Mouse (Mus musculus): Measurements from ENCODE around the gene P2ry13. TPM values are rescaled to one million over a fixed set of nuclear protein-coding genes. Genes with fewer than 3 reads are reported as not detected.

The P2ry13 gene
- polyA plus RNA-seq, 1 experiment from 2014 or later, result 2.7 TPM

DNA sequence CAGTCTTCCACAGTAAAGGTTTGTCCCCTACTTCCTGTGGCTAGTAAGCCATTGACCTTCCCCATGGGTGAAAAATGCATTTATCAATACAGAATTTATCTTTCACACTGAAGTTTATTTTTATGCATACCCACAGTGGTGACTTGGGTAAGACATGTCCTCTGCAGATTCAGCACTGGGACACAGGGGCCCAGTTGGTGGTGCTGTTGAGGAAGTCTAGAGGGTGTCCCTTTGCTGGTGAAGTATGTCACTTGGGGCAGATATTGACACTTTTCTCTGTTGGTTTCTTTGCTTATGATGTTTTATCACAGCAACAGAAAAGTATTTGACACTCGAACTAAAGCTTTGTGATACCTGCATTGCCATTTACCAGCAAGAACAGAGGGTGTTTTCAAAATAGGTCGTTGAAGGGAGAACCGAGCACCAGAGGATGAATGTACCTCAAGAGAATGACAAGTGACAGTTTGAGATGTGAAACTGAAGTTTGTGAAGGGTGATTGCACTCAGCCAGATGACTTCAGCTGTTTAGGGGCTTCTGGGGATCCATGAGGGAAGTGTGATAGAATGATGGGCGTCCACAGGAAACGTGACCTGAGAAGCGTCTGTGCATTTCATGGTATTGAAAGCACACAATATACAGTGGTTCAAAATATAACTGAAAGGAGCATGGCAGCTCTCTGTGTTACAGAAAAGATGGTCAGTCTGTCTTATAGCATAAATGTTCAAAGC, 36.1 kb downstream of the P2ry13 start:
- DNase-seq (ENCODE audit: low spot score) (no peak), ATAC-seq (no peak)
- no peak overlapping the region for H3K4me3 ChIP-seq (ENCODE audit: low read depth, low read length)

DNA sequence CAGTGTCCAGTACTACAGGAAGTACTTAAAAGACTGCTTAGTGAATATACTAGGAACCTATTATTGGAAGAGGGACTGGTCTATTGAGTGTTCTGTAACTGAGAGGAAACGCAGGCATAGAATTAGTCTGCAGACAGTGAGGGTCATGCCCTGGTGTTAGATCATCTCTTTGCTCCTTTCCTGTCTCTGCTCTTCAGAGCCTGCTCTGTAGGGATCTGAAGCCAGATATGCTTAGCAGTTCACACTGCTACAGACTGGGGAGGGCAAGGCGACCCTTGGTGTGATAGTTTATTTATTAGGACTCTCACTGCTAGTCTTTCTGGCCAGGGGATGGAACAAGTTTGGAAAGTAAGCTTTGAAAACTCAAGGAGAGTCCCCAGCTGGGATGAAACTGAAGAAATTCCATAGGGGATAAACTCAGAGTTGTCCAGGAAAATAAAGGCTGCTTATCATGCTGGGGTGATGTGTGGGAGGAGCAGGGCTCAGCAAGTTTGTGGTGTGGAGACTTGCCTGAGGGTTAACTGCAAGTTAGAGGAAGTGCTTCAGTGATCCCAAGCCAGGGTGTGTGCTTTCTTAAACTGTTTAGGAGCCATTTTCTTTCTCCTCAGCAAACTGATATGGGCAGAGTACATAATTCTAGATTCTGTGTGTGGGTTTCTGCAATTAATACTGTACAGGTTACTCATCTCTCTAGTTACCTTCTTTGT, 40.6 kb downstream of the P2ry13 start:
- no peak overlapping the region for H3K4me3 ChIP-seq (ENCODE audit: low read depth, low read length)
- DNase-seq (ENCODE audit: low spot score) (peak; percentile 31), ATAC-seq (peak; percentile 43; the same call in 1 of the 2 replicates)
- no peak overlapping the region for H3K9ac ChIP-seq (replicated peaks; ENCODE audit: low read depth)
- no peaks in the 10 kb centered on the region for H3K4me1 ChIP-seq (ENCODE audit: insufficient read depth, low read depth, low read length)
- WGBS, result 39% methylated on average over 2 of the region's 2 CpGs
- H3K9me3 ChIP-seq (ENCODE audit: low read length), result no peaks in the 10 kb centered on the region
- H3K4me2 ChIP-seq (replicated peaks; ENCODE audit: low read depth, low read length), result no peak overlapping the region
- no peaks in the 10 kb centered on the region for H3K27me3 ChIP-seq (replicated peaks; ENCODE audit: insufficient read depth, low read length)
- no peak overlapping the region for H3K27ac ChIP-seq (ENCODE audit: low read length)
- no peaks in the 10 kb centered on the region for H3K36me3 ChIP-seq (ENCODE audit: insufficient read depth, low read length)
- no peak for TF ChIP-seq CTCF (IDR thresholded peaks at IDR 0.05)
- TF ChIP-seq EP300 (IDR thresholded peaks at IDR 0.05), result no peak

More for the DNA sequence above, 36.1 kb downstream of the P2ry13 start:
- WGBS, result 58% methylated on average over 6 of the region's 6 CpGs
- Histone ChIP-seq H3K36me3 (ENCODE audit: insufficient read depth, low read length) (no peaks in the 10 kb centered on the region), H3K4me2 (replicated peaks; ENCODE audit: low read depth, low read length) (no peak overlapping the region), H3K4me1 (ENCODE audit: insufficient read depth, low read depth, low read length) (no peaks in the 10 kb centered on the region), H3K27me3 (replicated peaks; ENCODE audit: insufficient read depth, low read length) (no peaks in the 10 kb centered on the region), H3K27ac (ENCODE audit: low read length) (no peak overlapping the region), H3K9me3 (ENCODE audit: low read length) (no peaks in the 10 kb centered on the region), H3K9ac (replicated peaks; ENCODE audit: low read depth) (no peak overlapping the region)
- TF ChIP-seq CTCF (IDR thresholded peaks at IDR 0.05), result peak; percentile 28; the same call in 1 of the 2 replicates
- no peak for TF ChIP-seq EP300 (IDR thresholded peaks at IDR 0.05)

DNA sequence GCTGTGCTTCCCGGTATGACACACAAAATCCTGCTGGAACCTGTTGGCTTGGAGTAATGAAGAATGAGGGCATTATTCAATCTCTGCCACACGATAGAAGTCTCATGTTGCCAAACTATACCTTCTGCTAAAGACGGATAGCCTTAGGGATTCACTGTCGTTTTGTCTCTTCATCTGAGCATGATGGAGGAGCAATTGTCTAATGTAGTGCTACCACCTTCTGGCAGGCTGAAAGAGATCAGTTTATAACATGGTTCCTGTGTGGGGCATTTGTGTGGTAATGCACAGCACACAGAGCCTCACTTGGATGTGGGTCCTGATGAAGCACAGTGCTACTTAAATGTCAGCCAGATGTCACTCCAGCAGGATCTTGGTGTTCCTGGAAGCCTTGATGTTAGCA, 41.5 kb downstream of the P2ry13 start:
- ATAC-seq (peak; percentile 17; the same call in 1 of the 2 replicates), DNase-seq (ENCODE audit: low spot score) (peak; percentile 9)
- H3K27ac ChIP-seq (ENCODE audit: low read length), result no peak overlapping the region
- no peaks in the 10 kb centered on the region for H3K36me3 ChIP-seq (ENCODE audit: insufficient read depth, low read length)
- no peaks in the 10 kb centered on the region for H3K9me3 ChIP-seq (ENCODE audit: low read length)
- no peak overlapping the region for H3K9ac ChIP-seq (replicated peaks; ENCODE audit: low read depth)
- H3K4me2 ChIP-seq (replicated peaks; ENCODE audit: low read depth, low read length), result no peak overlapping the region
- no peak overlapping the region for H3K4me3 ChIP-seq (ENCODE audit: low read depth, low read length)
- no peaks in the 10 kb centered on the region for H3K4me1 ChIP-seq (ENCODE audit: insufficient read depth, low read depth, low read length)
- no peaks in the 10 kb centered on the region for H3K27me3 ChIP-seq (replicated peaks; ENCODE audit: insufficient read depth, low read length)
- TF ChIP-seq EP300 (IDR thresholded peaks at IDR 0.05) (no peak), CTCF (IDR thresholded peaks at IDR 0.05) (peak; percentile 37)
- 65% methylated on average over 4 of the region's 4 CpGs for WGBS

DNA sequence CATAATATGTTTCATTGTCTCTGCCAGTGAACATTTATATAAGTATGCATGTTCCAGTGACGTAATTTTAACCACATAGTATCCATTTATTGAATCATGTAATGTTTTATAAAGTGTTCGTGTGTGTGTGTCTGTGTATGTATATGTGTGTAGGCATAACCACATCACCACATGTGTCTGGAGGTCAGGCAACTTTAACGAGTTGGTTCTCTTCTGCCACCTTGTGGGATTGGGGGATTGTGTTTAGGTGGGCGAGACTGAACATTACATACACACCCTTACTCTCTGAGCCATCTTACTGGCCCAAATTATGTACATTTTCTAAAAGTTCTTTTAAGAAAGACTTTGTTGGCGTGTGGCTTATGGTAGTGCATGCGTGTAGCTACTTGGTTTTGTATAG, 42.2 kb downstream of the P2ry13 start:
- ATAC-seq (no peak), DNase-seq (ENCODE audit: low spot score) (no peak)
- Histone ChIP-seq H3K27me3 (replicated peaks; ENCODE audit: insufficient read depth, low read length) (no peaks in the 10 kb centered on the region), H3K4me3 (ENCODE audit: low read depth, low read length) (no peak overlapping the region), H3K4me1 (ENCODE audit: insufficient read depth, low read depth, low read length) (no peaks in the 10 kb centered on the region), H3K9ac (replicated peaks; ENCODE audit: low read depth) (no peak overlapping the region), H3K27ac (ENCODE audit: low read length) (no peak overlapping the region), H3K4me2 (replicated peaks; ENCODE audit: low read depth, low read length) (no peak overlapping the region), H3K36me3 (ENCODE audit: insufficient read depth, low read length) (no peaks in the 10 kb centered on the region), H3K9me3 (ENCODE audit: low read length) (no peaks in the 10 kb centered on the region)
- TF ChIP-seq CTCF (IDR thresholded peaks at IDR 0.05), result peak; percentile 32; the same call in 1 of the 2 replicates
- no peak for TF ChIP-seq EP300 (IDR thresholded peaks at IDR 0.05)
- WGBS, result 83% methylated on average over 6 of the region's 6 CpGs

DNA sequence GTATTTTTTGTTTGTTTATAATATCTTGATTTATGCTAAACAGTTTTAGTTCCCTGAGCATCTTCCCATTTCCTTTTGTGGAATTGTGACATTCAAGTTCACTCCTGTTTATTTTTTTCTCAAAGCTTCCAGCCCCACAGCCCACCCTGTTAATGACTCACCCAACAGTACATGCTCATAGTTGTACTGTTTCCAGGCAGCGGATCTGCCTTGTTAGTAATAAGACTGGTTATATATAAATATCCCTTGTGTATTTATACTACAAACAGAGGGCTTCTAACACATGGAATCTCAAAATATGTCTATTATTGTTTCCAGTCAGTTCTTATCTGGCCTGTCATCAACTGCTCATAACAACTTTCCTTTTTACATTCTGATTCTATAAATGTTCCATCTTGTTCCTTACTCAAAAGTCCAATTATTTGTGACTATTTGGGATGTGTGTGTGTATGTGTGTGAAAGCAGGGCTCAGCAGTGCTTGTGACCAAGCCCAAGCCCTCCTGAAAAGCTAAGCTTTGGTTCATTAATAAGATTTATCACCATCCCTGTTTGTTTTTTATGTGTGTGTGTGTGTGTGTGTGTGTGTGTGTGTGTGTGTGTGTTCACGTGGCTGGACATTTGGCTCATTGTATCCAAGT, 43.1 kb downstream of the P2ry13 start:
- Histone ChIP-seq H3K9ac (replicated peaks; ENCODE audit: low read depth) (no peak overlapping the region), H3K9me3 (ENCODE audit: low read length) (no peaks in the 10 kb centered on the region), H3K4me3 (ENCODE audit: low read depth, low read length) (no peak overlapping the region), H3K4me1 (ENCODE audit: insufficient read depth, low read depth, low read length) (no peaks in the 10 kb centered on the region), H3K27ac (ENCODE audit: low read length) (peak overlapping the region; percentile 44), H3K36me3 (ENCODE audit: insufficient read depth, low read length) (no peaks in the 10 kb centered on the region), H3K4me2 (replicated peaks; ENCODE audit: low read depth, low read length) (no peak overlapping the region), H3K27me3 (replicated peaks; ENCODE audit: insufficient read depth, low read length) (no peaks in the 10 kb centered on the region)
- WGBS, result 38% methylated on average over 2 of the region's 2 CpGs
- ATAC-seq (peak; percentile 91), DNase-seq (ENCODE audit: low spot score) (peak; percentile 79)
- no peak for TF ChIP-seq CTCF (IDR thresholded peaks at IDR 0.05)
- TF ChIP-seq EP300 (IDR thresholded peaks at IDR 0.05), result peak; percentile 46

DNA sequence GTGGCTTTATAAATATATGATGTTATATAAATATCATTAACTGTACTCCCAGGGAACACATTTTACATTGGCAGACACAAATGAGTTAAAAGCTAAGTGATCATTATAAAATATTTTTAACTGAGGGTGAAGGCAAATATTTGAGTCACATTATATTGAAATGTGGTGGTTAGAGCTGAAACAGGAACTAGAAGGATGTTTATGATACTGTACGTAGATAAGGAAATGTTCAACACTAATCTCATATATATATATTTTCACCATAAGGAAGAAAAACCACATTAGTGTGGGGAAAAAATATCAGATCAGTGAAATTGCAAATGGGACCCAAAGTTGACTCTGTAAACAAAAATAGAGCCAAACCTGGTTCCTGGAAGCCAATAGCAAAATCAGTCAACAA, 50.2 kb downstream of the P2ry13 start:
- Histone ChIP-seq H3K36me3 (ENCODE audit: insufficient read depth, low read length) (no peaks in the 10 kb centered on the region), H3K4me3 (ENCODE audit: low read depth, low read length) (no peak overlapping the region), H3K27me3 (replicated peaks; ENCODE audit: insufficient read depth, low read length) (no peaks in the 10 kb centered on the region), H3K9me3 (ENCODE audit: low read length) (no peaks in the 10 kb centered on the region), H3K9ac (replicated peaks; ENCODE audit: low read depth) (no peak overlapping the region), H3K27ac (ENCODE audit: low read length) (no peak overlapping the region), H3K4me2 (replicated peaks; ENCODE audit: low read depth, low read length) (no peak overlapping the region), H3K4me1 (ENCODE audit: insufficient read depth, low read depth, low read length) (no peaks in the 10 kb centered on the region)
- TF ChIP-seq EP300 (IDR thresholded peaks at IDR 0.05) (no peak), CTCF (IDR thresholded peaks at IDR 0.05) (no peak)
- 45% methylated on average over 1 of the region's 1 CpGs for WGBS
- no peak for ATAC-seq
- no peak for DNase-seq (ENCODE audit: low spot score)

Other genes starting within 250 kb of the P2ry13 start
- gene Med12l, start 205.1 kb downstream of the P2ry13 start, polyA plus RNA-seq (2015; fragmentation: Nextera tagmentation; extraction: Ambion mirVana), result 0.27 and 0.40 TPM in 2 replicates
- 0.68 and 1.1 TPM in 2 replicates for gene Gpr171, start 109.1 kb downstream of the P2ry13 start, polyA plus RNA-seq (2015; fragmentation: Nextera tagmentation; extraction: Ambion mirVana)
- gene P2ry14, start 57.3 kb downstream of the P2ry13 start, polyA plus RNA-seq (2015; fragmentation: Nextera tagmentation; extraction: Ambion mirVana), result 65.2 and 68.4 TPM in 2 replicates
- gene Gpr87, start 15.8 kb downstream of the P2ry13 start, polyA plus RNA-seq (2015; fragmentation: Nextera tagmentation; extraction: Ambion mirVana), result not detected in 2 replicates
- 3.8 and 4.6 TPM in 2 replicates for gene P2ry12, start 52.0 kb upstream of the P2ry13 start, polyA plus RNA-seq (2015; fragmentation: Nextera tagmentation; extraction: Ambion mirVana)
- 2.8 and 3.4 TPM in 2 replicates for gene Igsf10, start 133.5 kb upstream of the P2ry13 start, polyA plus RNA-seq (2015; fragmentation: Nextera tagmentation; extraction: Ambion mirVana)